Mouse (Mus musculus): ENCODE results near the gene Papss1. TPM values are rescaled to one million over a fixed set of nuclear protein-coding genes. Genes with fewer than 3 reads are reported as not detected.

Gene Papss1
- polyA plus RNA-seq, 1 experiment from 2014 or later, result 152 TPM

DNA sequence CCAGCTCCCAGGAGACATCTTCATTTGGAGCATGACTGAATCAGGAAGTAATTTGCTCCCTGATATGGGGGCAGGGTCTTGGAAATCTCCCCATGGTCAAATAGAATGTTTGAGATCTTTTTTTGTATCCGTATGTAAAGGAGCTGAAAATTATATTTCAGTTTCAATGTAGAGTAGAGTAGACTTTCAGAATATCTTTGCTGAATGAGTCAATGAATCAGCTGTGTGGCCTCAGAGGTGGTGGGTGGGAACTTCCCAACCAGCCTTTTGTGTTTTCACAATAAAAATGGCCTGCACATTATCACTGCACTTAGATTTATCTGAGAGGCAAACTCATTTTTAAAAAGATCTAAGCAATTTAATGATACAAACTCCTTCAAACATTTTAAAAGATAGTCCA, 58.6 kb downstream of the Papss1 start:
- no peaks in the 10 kb centered on the region for H3K4me1 ChIP-seq
- no peak overlapping the region for H3K27ac ChIP-seq
- no peaks in the 10 kb centered on the region for H3K27me3 ChIP-seq
- 90% methylated on average over 1 of the region's 1 CpGs for WGBS
- H3K9ac ChIP-seq, result no peak overlapping the region
- H3K4me2 ChIP-seq (replicated peaks), result no peak overlapping the region
- no peak overlapping the region for H3K4me3 ChIP-seq
- no peaks in the 10 kb centered on the region for H3K9me3 ChIP-seq
- H3K36me3 ChIP-seq, result peaks cover 66% of the 10 kb centered on the region
- ATAC-seq (ENCODE audit: low FRiP score, low read depth), result no peak

DNA sequence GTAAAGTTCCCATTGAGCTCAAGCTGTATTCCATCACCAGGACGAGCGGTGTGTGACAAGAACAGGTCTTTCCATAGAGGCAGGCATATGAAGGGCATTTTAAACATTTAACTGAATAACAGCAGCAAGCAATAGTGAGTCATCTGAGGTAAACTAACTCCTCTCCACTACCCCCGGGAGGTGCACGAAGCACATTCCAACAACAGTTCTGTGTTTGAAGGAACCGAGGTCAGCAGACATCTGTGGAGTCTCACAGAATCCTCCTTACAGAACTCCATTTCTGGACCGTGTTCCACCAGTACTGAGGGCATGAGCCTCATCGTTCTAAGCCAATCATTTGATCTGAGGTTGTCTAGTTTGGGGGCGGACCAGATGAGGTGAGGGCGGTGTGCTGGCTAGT, 59.5 kb downstream of the Papss1 start:
- no peaks in the 10 kb centered on the region for H3K27me3 ChIP-seq
- H3K9ac ChIP-seq, result no peak overlapping the region
- no peak overlapping the region for H3K4me2 ChIP-seq (replicated peaks)
- H3K9me3 ChIP-seq, result no peaks in the 10 kb centered on the region
- WGBS, result 90% methylated on average over 9 of the region's 9 CpGs
- H3K4me1 ChIP-seq, result no peaks in the 10 kb centered on the region
- H3K4me3 ChIP-seq, result no peak overlapping the region
- ATAC-seq (ENCODE audit: low FRiP score, low read depth), result no peak
- H3K27ac ChIP-seq, result no peak overlapping the region
- peaks cover 58% of the 10 kb centered on the region for H3K36me3 ChIP-seq

GRCm38 (mm10) chr3:131627476-131627875, 62.9 kb downstream of the Papss1 start:
- WGBS, result 97% methylated on average over 4 of the region's 4 CpGs
- Histone ChIP-seq H3K4me1 (no peaks in the 10 kb centered on the region), H3K9me3 (no peaks in the 10 kb centered on the region), H3K27me3 (no peaks in the 10 kb centered on the region), H3K4me2 (replicated peaks) (no peak overlapping the region), H3K36me3 (peaks cover 68% of the 10 kb centered on the region), H3K4me3 (no peak overlapping the region), H3K9ac (no peak overlapping the region), H3K27ac (no peak overlapping the region)
- no peak for ATAC-seq (ENCODE audit: low FRiP score, low read depth)

DNA sequence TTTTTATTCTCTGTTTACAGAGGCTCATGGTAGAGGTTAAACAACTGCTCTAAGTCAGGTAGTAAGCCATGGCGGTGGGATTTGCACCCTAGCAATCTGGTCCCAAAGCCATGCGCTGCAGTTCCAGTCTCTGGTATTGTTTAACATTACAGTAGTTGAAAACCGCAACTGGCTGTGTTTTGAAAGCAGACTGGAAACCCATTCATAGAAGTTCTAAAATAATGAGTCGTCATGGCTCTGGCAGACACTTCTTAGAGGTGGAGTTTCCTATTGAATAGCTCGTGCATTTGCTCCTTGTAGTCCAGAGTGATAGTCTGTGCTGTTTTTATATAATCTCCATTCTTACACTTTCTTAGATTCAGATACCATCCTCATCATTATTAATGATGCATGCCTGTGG, 63.7 kb downstream of the Papss1 start:
- Histone ChIP-seq H3K27me3 (no peaks in the 10 kb centered on the region), H3K9ac (no peak overlapping the region), H3K4me3 (no peak overlapping the region), H3K9me3 (no peaks in the 10 kb centered on the region), H3K27ac (no peak overlapping the region), H3K4me2 (replicated peaks) (no peak overlapping the region), H3K36me3 (peaks cover 68% of the 10 kb centered on the region), H3K4me1 (no peaks in the 10 kb centered on the region)
- ATAC-seq (ENCODE audit: low FRiP score, low read depth), result no peak
- WGBS, result 82% methylated on average over 5 of the region's 5 CpGs

GRCm38 (mm10) chr3:131628931-131629330, 64.4 kb downstream of the Papss1 start:
- Histone ChIP-seq H3K9ac (no peak overlapping the region), H3K27ac (no peak overlapping the region), H3K9me3 (no peaks in the 10 kb centered on the region), H3K4me2 (replicated peaks) (no peak overlapping the region), H3K27me3 (no peaks in the 10 kb centered on the region), H3K4me1 (peaks cover 4% of the 10 kb centered on the region; the same call in 1 of the 2 replicates), H3K36me3 (peaks cover 67% of the 10 kb centered on the region), H3K4me3 (no peak overlapping the region)
- ATAC-seq (ENCODE audit: low FRiP score, low read depth), result no peak
- 77% methylated on average over 3 of the region's 3 CpGs for WGBS

- no peak for ATAC-seq (ENCODE audit: low FRiP score, low read depth)
- no peak overlapping the region for H3K27ac ChIP-seq
- H3K4me1 ChIP-seq, result peaks cover 14% of the 10 kb centered on the region
- no peaks in the 10 kb centered on the region for H3K9me3 ChIP-seq
- no peak overlapping the region for H3K9ac ChIP-seq
- no peak overlapping the region for H3K4me3 ChIP-seq
- WGBS, result 63% methylated on average over 11 of the region's 11 CpGs
- peaks cover 56% of the 10 kb centered on the region for H3K36me3 ChIP-seq
- H3K27me3 ChIP-seq, result no peaks in the 10 kb centered on the region
- no peak overlapping the region for H3K4me2 ChIP-seq (replicated peaks)
These were observed 66.1 kb downstream of the Papss1 start for GRCm38 (mm10) chr3:131630407-131631317.

DNA sequence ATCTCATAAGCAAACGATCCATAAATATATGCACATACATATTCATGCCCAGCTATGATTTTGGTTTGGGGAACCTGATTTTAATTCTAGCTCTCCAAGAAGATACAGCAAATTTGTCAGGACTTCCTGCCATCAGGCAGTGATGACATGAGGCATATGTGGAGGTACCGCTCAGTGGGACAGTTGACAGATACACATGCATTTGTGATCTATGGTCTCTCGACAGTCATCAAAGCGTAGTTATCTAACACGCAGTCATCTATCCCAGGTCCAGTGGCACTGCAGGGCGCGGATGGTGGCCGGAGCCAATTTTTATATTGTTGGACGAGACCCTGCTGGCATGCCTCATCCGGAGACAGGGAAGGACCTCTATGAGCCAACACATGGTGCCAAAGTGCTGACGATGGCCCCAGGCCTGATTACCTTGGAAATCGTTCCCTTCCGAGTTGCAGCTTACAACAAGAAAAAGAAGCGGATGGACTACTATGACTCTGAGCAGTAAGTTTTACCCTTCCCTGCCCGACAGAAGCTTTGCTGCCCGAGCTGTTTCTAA, 66.8 kb downstream of the Papss1 start:
- no peak overlapping the region for H3K4me2 ChIP-seq (replicated peaks)
- no peak overlapping the region for H3K4me3 ChIP-seq
- peaks cover 48% of the 10 kb centered on the region for H3K36me3 ChIP-seq
- H3K27me3 ChIP-seq, result no peaks in the 10 kb centered on the region
- peaks cover 22% of the 10 kb centered on the region for H3K4me1 ChIP-seq
- no peak overlapping the region for H3K9ac ChIP-seq
- no peak for ATAC-seq (ENCODE audit: low FRiP score, low read depth)
- H3K27ac ChIP-seq, result no peak overlapping the region
- WGBS, result 90% methylated on average over 16 of the region's 16 CpGs
- no peaks in the 10 kb centered on the region for H3K9me3 ChIP-seq

DNA sequence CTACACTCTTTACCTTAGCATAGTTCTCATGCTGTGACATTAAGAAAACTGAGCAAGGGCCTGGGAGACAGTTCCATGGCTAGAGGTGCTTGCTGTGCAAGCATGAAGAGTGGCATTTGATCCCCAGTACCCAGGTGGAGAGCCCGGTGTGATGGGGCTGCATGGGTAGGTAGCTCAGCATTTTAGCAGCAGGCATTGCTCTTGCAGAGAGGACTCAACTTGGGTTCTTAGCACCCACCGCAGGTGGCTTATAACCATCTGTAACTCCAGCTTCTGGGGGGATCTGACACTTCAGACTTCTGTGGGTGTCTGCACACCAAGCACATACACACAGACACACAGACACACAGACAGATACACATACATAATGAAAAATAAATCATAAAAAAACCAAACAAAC, 69.5 kb downstream of the Papss1 start:
- Histone ChIP-seq H3K4me1 (peaks cover 43% of the 10 kb centered on the region), H3K36me3 (peaks cover 42% of the 10 kb centered on the region), H3K9ac (no peak overlapping the region), H3K4me2 (replicated peaks) (no peak overlapping the region), H3K27ac (no peak overlapping the region), H3K27me3 (no peaks in the 10 kb centered on the region), H3K4me3 (no peak overlapping the region), H3K9me3 (no peaks in the 10 kb centered on the region)
- no peak for ATAC-seq (ENCODE audit: low FRiP score, low read depth)
- 84% methylated on average over 2 of the region's 2 CpGs for WGBS

DNA sequence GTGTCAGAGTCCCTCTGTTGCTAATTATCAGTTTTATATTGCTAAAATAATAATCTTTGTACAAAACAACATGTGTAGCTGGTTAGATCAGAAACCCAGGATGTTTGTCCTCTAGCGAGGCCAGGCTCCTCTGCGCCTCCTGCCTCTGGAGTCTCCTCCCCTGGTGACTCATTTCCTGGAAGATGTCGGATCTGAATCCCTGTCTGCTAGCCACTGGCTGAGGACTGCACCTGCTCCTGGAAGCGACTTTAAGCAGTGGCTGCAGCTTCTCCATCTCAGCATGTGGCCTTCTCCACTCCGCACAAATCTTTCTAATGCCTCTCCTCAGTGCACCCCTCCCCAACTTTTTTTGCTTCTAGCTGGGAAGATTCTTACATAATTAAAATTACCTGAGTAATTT, 71.6 kb downstream of the Papss1 start:
- Histone ChIP-seq H3K27ac (no peak overlapping the region), H3K27me3 (no peaks in the 10 kb centered on the region), H3K4me1 (peaks cover 43% of the 10 kb centered on the region), H3K9me3 (no peaks in the 10 kb centered on the region), H3K36me3 (peaks cover 47% of the 10 kb centered on the region), H3K9ac (no peak overlapping the region), H3K4me2 (replicated peaks) (no peak overlapping the region), H3K4me3 (no peak overlapping the region)
- WGBS, result 30% methylated on average over 5 of the region's 5 CpGs
- ATAC-seq (ENCODE audit: low FRiP score, low read depth), result no peak

GRCm38 (mm10) chr3:131637008-131637407, 72.4 kb downstream of the Papss1 start:
- H3K36me3 ChIP-seq, result peaks cover 41% of the 10 kb centered on the region
- no peaks in the 10 kb centered on the region for H3K27me3 ChIP-seq
- no peak overlapping the region for H3K4me3 ChIP-seq
- H3K9ac ChIP-seq, result no peak overlapping the region
- peaks cover 43% of the 10 kb centered on the region for H3K4me1 ChIP-seq
- ATAC-seq (ENCODE audit: low FRiP score, low read depth), result peak; percentile 16; the same call in 1 of the 2 replicates
- H3K9me3 ChIP-seq, result no peaks in the 10 kb centered on the region
- no peak overlapping the region for H3K4me2 ChIP-seq (replicated peaks)
- H3K27ac ChIP-seq, result no peak overlapping the region
- 76% methylated on average over 3 of the region's 3 CpGs for WGBS

DNA sequence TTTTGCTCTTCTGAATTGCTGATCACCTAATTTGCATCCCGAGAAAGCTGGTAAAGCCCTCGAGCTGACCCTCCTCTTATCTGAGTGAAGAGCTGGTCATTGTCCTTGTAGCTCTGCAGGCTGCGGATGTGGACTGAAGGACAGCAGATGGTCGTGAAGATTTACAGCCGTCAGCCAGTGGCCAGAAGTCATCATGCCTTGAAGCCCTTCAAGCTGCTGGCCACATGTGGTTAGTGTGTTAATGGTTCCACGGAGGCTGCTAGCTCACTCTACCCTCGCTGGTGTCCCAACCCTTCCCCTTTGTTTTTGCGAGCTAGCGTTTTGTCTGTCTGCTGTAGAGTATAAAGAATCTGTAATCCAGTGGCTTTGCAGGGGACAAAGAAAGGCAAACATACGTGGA, 73.1 kb downstream of the Papss1 start:
- H3K9ac ChIP-seq, result 0 out of 2 replicates have a peak overlapping the region, but pooled peaks have one; percentile 26
- ATAC-seq (ENCODE audit: low FRiP score, low read depth), result no peak
- peaks cover 37% of the 10 kb centered on the region for H3K36me3 ChIP-seq
- H3K27me3 ChIP-seq, result no peaks in the 10 kb centered on the region
- H3K9me3 ChIP-seq, result no peaks in the 10 kb centered on the region
- no peak overlapping the region for H3K27ac ChIP-seq
- H3K4me2 ChIP-seq (replicated peaks), result no peak overlapping the region
- no peak overlapping the region for H3K4me3 ChIP-seq
- peaks cover 46% of the 10 kb centered on the region for H3K4me1 ChIP-seq
- WGBS, result 16% methylated on average over 10 of the region's 10 CpGs

DNA sequence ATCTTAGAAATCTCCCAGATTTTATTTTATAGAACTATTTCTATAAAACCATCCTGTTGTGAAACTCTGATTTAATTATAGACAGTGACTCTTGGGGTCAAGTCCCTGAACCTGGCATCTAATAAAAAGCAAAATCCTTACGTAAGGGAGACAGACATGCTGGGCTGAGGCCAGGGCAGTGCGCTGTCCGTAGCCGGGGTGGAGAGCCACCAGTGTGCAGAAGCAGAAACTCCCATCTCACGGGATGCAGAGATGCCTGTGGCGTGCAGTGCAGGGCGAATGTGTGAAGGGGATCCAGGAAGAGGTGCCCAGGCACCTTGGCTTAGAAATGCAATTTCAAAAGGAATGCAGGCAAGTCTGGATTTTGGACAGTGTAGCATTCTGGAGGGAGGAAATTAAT, 73.6 kb downstream of the Papss1 start:
- 39% methylated on average over 7 of the region's 7 CpGs for WGBS
- Histone ChIP-seq H3K36me3 (peaks cover 36% of the 10 kb centered on the region), H3K4me1 (peaks cover 46% of the 10 kb centered on the region), H3K9me3 (no peaks in the 10 kb centered on the region), H3K27ac (no peak overlapping the region), H3K4me2 (replicated peaks) (no peak overlapping the region), H3K27me3 (no peaks in the 10 kb centered on the region), H3K9ac (no peak overlapping the region), H3K4me3 (no peak overlapping the region)
- no peak for ATAC-seq (ENCODE audit: low FRiP score, low read depth)
